Mouse (Mus musculus) Muller cell, postnatal 12 days (primary cell): ENCODE data around the gene Lin28a.

Experiments
- DNase-seq: peaks from one replicate; pipeline ENCODE4 v3.0.0-alpha.2; 2015; ENCODE audit errors: inconsistent ontology term

The Lin28a gene

DNA sequence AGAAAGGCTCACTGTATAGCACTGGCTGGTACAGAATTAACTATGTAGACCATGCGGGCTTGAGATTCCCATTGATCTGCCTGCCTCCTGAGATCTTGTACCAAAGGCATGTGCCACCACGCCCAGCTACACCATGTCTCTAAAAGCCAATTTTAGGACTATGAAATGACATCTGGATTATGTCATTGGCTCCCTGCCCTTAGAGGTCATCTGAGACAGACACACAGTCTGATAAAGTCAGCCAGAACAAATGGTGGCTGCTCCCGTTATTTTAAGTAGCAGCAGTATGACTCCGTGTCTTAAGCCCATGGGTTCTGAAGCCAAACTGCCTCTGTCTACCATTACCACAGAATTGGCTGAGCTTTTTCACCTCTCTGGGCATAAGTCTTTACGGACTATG, 38.1 kb downstream of the Lin28a start:
- DNase-seq = no peak

DNA sequence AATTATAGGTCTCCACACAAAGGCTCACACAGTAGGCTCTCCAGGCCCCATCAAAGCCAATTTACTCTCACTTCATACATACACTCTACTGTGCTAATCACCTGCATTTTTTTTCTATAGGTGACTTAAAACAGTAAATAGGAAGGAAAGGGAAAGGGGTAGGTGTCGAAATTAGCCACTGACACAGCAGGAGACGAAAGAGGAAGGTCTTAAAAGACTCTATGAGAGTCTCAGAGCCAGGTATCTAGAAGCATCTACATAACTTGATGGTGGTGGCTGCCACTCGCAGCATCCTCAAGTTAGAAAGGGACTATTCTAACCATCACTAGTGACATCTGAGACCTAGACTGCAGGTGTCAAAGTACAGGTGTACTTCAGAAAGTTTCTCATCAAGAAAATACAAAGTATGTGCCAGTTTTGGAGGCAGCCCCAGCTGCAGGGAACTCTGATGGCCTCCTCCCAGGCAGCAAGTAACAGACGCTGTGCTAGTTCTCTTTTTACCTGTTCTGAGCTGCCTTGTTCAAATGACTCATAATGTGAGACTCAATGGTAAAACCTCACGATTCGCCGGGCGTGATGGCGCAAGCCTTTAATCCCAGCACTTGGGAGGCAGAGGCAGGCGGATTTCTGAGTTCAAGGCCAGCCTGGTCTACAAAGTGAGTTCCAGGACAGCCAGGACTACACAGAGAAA, 40.5 kb downstream of the Lin28a start:
- DNase-seq = no peak

DNA sequence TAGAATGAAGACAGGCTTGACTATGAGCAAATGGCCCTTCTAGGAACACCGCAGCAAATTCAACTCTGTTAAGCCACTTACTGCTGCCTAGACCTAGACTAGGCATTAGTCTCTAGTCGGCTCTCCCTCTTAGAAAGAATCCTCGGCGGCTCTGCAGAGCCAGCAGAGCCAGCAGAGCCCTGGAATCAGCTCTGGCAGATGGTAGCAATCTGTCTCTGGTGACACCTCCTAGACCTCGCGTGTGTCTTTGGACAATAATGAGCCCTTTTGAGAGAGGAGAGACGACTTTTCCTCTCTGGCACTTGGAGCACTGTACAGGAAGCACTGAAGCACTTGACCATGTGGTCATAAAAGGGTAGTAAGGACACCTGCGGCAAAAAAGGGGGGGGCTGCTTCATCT, 46.9 kb downstream of the Lin28a start:
- no peak for DNase-seq

DNA sequence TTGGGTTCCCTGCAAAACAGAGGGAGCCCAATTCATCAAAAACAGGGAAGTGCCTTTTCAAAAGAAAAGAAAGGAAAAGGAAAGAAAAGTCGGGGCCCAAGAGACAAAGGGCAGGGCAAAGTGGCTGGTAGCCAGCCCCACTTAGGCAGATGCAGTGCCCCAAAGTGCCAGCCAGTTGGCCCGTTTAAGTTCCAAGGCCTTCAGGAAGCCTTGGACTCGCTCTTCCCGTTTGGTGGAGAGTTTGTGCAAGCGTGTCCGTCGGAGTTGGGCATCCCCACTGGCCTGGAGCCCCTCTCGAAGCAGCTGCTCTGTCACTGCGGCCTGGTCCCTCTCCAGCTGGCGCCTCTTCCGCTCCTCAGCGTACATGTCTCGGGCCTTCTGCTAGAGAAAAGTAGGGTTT, 47.8 kb downstream of the Lin28a start:
- no peak for DNase-seq

DNA sequence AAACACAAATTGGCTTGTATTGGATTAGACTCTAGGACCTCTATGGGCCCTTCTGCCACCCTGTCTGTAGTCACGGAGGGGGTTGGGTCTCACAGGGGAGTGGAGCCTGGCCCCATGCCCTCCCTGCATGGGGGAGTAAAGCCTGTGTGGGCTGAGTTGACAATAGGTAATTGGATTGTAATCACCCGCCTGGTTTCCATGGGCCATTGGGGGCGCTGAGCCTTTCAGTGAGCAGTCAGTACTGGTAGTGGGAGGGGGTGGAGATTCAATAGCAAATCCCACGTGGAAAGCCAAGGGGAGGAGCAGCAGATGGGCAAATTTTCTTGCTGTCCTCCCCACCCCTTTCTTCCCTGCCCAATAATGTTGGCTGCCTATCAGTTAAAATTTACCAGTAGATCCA, 48.4 kb downstream of the Lin28a start:
- DNase-seq = no peak

DNA sequence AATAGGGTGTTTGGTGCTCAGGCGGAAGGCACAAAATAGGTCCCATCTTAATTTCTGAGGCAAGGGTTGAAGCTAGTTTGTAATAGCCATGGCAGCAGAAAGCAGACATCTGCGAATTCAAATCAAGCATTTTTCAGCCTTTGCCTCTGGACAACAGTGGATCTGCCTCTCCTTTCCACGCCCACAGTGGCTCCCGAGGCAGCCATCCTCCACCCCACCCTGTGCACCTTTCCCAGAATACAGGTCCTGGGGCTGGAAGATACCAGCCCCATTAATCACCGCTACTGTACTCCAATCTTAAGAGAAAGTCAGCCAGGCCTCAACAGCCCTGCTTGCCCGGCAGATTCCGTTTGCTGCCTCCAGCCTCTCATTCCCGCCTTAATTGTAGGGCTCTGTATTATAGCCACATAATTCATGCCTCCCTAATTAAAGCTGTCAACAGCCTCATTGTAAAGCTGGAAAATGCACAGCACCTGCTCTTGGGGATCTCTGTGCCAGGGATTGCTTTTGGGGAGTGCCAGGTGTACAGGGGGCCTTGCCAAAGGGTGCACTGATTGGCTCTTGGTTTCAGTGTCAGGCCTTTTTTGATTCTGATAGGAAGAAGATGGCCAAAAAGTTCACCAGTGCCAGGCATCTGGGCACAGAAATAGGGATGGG, 49.4 kb downstream of the Lin28a start:
- DNase-seq = no peak

DNA sequence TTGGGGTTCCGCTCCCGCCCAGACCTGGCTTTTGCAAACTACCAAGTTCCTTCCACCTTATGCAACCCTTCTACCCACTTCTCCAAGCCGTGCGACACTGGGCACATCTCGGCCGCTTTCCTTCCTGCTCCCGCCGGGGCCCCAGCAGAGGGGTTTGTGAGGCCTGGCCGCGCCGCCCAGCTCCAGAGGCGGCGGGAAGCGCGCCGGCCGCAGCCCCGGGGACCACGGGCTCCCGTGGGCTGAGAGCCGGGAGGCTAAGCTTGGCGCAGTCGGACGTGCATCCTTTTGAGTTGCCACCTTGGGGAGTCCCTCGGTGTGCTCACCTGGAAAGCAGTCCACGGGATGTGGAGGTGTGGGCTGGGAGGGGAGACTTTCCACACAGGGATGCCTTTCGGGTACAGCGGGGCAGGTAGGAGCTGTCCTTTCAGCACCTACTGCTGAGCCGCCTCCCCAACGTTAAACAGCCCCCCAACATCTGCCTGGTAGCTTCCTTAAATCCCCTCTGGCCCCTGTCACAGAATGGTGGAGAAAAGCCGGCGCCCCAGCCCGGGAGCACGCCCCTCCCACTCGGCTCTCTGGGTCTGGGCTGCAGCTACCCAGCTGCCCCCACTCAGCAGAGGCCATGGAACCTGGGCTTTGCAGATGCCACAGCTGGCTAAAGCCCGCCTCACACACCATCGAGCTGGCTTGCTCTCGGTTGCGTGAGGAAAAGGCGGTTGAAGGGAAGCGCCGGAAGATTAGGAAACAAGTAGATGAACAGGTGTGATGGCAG, 50.3 kb downstream of the Lin28a start, which contains the start of gene Hmgn2:
TSS of gene Hmgn2 (minus strand) at position 501 of the 772 bp plus-strand sequence.
- no peak for DNase-seq

DNA sequence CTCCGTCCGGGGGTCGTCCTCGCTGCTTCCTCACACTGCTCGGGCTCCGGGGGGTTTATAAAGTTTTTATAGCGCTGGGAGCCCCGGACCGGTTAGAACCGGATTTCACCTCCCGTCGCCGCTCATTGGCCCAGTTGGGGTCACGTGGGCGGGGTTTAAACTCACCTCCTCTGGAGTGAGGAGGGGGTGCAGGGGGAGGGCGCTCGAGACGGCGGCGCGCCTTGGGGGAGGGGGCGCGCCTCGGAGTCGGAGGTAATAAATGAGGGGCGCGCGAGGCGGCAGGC, 50.8 kb downstream of the Lin28a start:
- DNase-seq = peak; percentile 96

DNA sequence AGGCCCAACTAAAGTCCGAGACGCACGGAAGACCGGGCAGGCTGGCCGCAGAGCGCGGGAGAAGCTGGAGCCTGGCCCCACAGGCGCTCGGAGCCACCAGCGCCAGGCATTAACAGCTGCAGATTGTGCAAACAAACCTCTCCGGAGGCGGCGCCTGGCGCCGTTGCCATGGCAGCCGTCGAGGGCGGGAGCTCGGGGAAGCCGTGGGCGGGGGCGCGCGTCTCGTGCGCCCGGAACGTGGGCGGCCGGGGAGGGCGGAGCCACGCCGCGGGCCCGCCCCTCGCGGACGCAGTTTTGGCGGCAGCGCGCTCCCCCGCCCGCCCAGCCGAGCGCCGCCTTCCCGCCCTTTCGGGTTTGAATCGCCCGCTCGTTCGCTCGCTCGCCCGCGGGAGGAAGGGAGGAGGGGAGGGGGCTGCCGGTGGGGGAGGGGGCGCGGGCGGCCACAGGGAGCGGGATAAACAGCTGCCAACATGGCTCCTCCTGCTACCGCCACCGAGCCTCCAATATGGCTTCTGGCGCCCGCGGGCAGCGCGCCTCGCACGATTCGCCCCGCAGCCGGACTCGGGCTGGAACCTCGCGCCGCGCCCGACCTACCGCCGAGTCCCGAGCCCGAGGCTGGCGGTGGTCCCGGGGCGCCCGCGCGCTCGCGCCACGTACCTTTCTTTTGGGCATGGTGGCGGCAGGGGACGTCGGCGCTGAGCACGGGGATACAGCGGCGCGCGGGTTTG, 51.3 kb downstream of the Lin28a start:
- peak; percentile 98 for DNase-seq

DNA sequence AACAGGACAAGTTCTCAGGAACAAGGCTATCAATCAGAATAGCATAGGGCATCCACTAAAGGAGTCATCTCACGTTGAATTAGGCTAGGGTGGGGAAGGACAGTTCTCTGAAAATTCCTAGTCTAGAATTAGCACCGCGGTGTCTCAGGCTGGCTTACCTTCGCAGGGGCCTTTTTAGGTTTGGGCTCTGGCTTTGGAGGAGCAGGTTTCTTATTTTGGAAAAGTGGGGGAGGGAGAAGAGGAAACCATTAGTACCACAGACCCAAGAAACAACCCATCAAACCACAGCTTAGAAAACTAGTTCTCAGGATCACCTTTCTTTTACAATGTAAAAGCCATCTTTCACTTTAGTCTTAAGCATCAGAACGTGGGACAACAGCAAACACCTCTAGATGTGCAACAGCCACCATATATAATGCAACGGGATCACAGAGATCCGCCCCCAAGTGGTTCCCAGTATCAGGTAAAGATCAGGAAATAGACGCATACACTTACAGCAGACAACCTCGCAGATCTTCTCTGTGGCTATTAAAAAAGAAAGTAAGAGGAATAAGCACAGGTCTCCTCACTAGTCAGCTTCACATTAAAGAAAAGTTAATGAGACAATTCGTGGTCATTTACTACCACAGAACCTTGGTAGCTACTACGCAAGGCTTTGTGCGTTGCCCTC, 52.2 kb downstream of the Lin28a start:
- DNase-seq = no peak

DNA sequence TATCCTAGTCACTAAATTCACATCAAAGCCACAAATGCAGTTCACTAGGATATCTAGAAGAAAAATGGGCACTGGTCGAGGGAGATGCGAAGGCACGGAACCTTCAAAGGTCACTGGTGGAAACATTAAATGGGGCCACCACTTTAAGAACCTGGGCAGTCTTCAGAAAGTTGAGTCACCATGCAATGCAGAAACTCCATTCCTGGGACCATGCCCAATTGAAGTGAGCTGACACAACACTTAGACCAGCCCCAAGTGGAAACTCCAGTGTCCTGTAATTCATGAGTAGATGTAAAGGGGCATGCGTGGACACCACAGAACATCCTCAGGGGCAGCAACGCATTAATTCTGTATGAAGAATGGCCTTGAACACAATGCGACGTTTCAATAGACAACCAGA, 56.1 kb downstream of the Lin28a start:
- DNase-seq = no peak

DNA sequence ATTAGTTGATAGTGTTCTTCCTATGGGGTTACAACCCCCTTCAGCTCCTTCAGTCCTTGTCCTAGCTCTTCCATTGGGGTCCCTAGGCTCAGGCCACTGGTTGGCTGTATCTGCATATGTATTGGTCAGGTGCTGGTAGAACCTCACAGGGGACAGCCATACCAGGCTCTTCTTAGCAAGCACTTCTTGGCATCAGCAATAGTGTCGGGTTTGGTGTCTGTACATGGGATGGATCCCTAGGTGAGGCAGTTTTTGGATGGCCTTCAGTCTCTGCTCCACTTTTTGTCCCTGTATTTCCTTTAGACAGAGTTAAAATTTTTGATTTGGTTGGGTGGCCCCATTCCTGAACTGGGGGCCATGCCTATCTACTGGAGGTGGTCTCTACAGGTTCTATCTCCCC, 59.8 kb downstream of the Lin28a start:
- no peak for DNase-seq

DNA sequence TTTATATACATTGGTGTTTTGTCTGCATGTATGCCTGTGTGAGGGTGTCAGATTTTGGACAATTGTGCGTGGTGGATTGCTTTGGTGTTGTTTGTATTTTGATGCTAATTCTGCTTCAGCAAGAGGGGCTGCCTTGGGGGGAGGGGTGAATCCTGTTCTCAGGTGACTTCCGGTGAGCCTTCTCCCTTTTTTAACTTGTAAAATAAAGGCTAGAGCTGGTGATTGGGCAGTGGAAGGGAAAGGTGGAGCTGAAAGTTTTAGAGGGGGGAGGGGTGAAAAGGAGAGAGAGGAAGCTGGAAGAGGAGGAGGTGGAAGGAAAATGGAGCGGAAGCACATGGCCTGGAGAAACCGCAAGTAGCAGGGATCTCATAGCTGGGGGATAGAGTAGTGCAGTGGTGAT, 62.3 kb downstream of the Lin28a start:
- no peak for DNase-seq
